Mouse (Mus musculus) cortical plate, adult 2 months (tissue): Measurements from ENCODE around the gene Dchs1. TPM values are rescaled to one million over a fixed set of nuclear protein-coding genes. Genes with fewer than 3 reads are reported as not detected.

ENCODE experiments used
- H3K27ac ChIP-seq: fragments of 200-500 bp; 2 replicates; pipeline ENCODE4 v1.5.1; 2012; ENCODE audit warnings: low read length, control low read depth, inconsistent platforms; ENCODE audit not compliant: insufficient read depth
- H3K4me1 ChIP-seq: fragments of 200-500 bp; 2 replicates; pipeline ENCODE4 v1.6.1; 2011; ENCODE audit warnings: low read length; ENCODE audit not compliant: control insufficient read depth, insufficient read depth
- H3K4me3 ChIP-seq: fragments of 200-500 bp; 2 replicates; pipeline ENCODE4 v1.5.1; 2011; ENCODE audit warnings: mild to moderate bottlenecking, low read length, control low read depth; ENCODE audit not compliant: insufficient read depth
- CTCF ChIP-seq: fragments of 200-500 bp; IDR thresholded peaks from 2 replicates; pipeline ENCODE4 v1.5.1; 2011; ENCODE audit warnings: mild to moderate bottlenecking, control low read depth, low read length; ENCODE audit not compliant: insufficient read depth; ENCODE audit errors: extremely low read depth
- POLR2A ChIP-seq: fragments of 200-500 bp; IDR thresholded peaks from 2 replicates; pipeline ENCODE4 v1.6.1; 2011; ENCODE audit warnings: mild to moderate bottlenecking, low read length, control low read depth; ENCODE audit not compliant: insufficient read depth; ENCODE audit errors: extremely low read depth
- polyA plus RNA-seq: library from polyadenylated mRNA; depleted of rRNA; stranded (reverse); fragments of >200 nt; gene quantifications from 2 replicates; pipeline ENCODE4 v1.2.3, GENCODE M21; 2012

The Dchs1 gene
- polyA plus RNA-seq, 1 experiment, result 4.2 TPM

DNA sequence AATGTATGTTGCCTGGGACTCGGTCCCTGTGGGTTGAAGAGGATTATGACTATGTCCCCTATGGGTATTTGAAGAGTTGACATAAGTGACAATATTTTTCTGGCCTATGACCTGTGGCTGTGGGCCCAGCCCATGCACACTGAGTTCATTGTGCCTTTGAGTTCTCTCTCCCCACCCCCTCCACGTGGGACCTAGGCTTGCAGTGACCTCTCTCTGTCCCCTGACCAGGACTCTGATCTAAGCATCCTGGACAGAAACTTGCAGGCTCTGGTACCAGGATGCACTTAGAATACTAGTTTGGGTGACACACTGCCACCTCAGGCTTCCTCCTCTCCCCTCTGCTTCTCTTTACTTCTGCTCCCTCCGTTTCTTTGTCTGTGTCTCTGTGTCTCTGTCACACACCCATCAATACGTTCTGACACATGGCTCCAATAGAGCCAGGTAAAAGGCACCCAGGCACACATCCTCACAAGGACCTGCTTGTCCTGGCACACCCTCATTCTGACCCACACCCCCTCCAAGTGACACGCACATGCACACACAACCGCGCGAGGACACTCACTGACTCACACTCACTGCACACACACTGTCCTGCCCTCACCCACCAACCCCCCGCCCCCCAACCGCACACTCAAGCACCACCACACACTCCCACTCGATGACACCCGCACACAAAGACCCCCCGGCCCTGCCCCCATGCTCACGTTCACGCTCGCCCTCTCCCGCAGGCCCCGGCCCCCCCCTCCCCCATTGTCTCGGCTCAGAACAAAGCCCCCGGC, 759 bp downstream of the Dchs1 start:
- TF ChIP-seq POLR2A (no peak), CTCF (no peak)
- Histone ChIP-seq H3K27ac (0 out of 2 replicates have a peak overlapping the region, but pooled peaks have one; percentile 68), H3K4me1 (peaks cover 2% of the 10 kb centered on the region; the same call in 1 of the 2 replicates), H3K4me3 (peak overlapping the region; percentile 41)

DNA sequence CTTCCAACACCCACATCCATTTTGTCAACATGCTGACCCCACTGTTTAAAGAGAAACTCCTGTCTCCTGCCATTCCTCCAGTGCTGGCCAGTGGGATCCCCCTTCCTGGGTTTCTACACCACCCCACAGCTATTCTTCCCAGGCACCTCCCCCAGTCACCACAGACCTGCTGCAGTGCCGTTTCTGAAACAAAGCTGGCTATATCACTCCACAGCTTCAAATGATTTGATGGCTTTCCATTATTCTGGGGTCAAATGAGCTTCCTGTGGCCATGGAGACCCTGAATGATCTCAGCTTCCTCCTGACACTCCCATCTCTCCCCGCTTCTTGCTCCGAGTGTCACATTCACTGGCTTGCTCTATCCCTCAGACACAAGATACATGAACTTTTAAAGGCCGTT, 2.9 kb downstream of the Dchs1 start:
- Histone ChIP-seq H3K27ac (no peak overlapping the region), H3K4me3 (no peak overlapping the region), H3K4me1 (peaks cover 2% of the 10 kb centered on the region; the same call in 1 of the 2 replicates)
- TF ChIP-seq CTCF (no peak), POLR2A (no peak)

DNA sequence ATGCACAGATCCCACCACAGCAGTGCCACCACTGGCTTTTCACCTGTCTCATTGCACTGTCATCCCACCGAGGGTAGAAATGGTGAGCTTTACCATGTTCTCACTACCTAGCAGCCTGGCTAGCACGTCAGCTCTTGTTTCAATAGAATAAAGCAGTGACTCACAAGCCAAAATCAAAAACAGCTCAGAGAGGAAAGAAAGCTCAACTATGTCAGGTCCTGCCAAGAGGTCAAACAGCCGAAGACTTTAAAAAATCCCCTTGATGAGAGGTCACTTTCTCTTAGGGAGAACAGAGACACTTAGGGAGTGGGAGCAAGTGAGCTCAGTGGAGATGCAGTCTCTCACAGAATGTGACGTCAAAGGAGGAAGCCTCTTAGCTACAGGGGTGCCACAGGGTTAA, 3.6 kb downstream of the Dchs1 start:
- Histone ChIP-seq H3K4me1 (peaks cover 2% of the 10 kb centered on the region; the same call in 1 of the 2 replicates), H3K27ac (no peak overlapping the region), H3K4me3 (no peak overlapping the region)
- TF ChIP-seq CTCF (no peak), POLR2A (no peak)

DNA sequence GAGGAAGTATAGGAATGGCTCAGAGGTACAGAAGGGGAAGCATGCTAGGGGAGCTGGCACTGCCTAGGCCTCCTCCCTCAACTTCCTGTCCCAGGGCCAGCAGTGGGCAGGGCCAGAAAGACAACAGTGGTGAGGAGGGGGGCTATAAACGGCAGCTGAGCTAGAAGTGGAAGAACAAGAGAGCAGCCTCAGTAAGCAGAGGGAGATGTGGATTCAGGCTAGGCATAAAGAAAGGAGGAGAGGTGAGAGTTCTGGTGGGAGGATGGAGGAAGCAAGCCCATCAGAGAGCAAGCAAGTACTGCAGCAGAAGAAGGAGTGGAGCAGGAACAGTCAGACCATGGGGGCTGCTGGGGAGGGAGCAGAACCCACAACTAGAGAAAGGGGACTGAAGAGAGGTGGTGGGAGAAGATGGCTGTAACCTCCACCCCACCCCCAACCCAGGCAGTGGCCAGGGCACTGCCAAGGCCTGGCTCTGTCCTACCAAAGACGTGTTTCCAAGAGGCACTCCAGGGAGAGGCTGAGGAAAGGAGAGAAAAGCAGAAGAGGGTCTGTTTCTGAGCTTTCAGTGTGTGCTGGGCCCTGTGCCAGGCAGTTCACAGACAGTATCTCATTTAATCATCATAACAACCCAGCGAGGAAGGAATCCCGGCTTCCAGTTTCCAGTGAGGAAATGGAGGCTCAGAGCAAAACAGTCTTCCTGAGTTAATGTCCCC, 8.7 kb downstream of the Dchs1 start:
- H3K27ac ChIP-seq, result peak overlapping the region; percentile 24
- H3K4me3 ChIP-seq, result no peak overlapping the region
- TF ChIP-seq POLR2A (no peak), CTCF (no peak)
- H3K4me1 ChIP-seq, result peaks cover 2% of the 10 kb centered on the region; the same call in 1 of the 2 replicates

DNA sequence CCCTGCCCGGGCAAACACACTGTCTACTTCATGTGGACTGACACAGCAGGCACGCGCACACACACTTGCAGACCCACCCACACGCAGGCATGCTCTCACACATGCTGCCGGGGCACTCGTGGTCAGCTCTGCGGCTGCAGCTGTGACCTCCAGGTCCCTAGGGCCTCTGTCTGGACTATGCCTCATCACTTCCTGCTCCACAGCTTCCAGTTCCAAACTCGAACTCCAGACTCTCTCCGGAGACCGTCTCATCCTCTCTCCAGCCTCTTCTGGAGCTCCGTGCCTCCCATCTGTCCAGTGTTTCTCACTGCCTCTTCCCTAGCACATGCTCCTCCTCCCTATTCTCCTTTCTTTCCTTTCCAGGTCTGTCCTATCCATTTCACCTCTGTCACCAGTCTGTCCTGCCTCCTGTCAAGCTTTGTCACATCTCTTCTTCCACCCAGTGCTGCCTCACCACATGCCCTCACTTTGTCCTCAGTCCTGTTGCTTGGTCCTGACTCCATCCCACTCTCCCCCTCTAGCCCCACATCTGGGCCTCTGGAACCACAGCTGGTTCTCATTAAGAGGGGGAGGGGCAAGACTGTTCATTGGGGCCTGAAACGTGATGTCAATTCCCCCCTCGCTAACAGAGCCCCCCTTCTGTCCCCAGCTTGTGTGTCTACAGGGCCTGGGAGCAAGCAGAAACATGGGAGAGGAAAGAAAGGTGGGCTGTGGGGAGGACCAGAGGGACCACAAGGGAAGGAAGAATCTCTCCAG, 9.5 kb downstream of the Dchs1 start:
- H3K4me1 ChIP-seq, result peaks cover 2% of the 10 kb centered on the region; the same call in 1 of the 2 replicates
- no peak for TF ChIP-seq POLR2A
- no peak for TF ChIP-seq CTCF
- H3K4me3 ChIP-seq, result no peak overlapping the region
- no peak overlapping the region for H3K27ac ChIP-seq

DNA sequence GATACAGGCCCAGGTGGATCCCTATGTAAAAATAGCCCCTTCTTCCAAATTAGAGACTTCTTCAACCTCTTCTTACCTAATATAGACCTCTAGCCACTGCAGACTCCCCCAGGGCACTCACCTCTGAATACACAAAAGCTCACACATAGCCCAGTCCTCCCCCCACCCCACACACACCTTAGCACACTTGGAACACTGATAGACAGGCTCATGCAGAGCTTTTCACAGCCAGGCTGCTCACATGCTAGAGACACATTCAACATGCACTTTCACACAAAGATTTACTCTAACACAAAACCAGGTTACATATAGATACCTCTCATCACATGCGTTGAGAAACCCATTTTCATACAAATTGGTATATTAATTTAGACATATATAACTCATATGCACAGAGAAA, 10.1 kb downstream of the Dchs1 start:
- Histone ChIP-seq H3K4me3 (no peak overlapping the region), H3K27ac (no peak overlapping the region), H3K4me1 (peaks cover 2% of the 10 kb centered on the region; the same call in 1 of the 2 replicates)
- TF ChIP-seq POLR2A (no peak), CTCF (no peak)

DNA sequence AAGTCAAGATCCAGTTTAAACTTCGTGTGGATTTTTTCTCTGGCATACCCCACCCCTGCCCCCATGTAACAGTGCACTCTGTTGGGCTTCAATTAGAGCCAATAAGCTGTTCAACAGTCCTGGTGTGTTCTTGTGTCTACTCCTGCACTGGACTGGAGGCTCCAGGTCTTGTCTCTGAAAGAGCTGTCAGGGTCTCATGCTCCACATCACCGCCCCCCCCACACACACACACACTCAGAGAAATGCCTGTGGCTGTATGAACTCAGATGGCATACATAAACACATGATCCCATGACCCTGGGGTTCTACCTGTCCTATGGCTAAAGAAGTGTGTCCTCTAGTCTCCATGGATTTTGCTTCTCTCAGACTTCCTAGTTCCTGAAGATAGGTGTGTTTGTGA, 11.4 kb downstream of the Dchs1 start:
- Histone ChIP-seq H3K4me1 (peaks cover 2% of the 10 kb centered on the region; the same call in 1 of the 2 replicates), H3K4me3 (no peak overlapping the region), H3K27ac (no peak overlapping the region)
- TF ChIP-seq POLR2A (no peak), CTCF (no peak)

DNA sequence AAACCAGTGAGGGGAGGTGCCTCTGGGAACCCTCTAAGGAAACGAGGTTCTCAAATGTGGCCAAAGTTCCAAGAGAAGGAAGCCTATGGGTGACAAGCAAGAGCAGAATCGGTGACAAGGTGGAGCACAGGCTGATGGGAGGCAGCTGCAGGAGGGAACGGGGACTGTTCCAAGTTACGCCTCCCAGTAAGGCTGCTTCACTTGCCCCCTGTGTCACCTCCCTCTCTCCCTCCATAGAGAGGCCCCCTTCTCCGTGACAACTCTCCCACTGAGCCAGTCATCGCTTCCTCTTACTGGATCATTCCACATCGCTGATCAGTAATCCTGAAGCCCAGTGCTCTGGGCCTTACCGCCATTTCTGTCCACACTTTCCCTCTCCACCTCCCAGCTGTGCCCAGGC, 12.8 kb downstream of the Dchs1 start:
- Histone ChIP-seq H3K27ac (no peak overlapping the region), H3K4me1 (peaks cover 2% of the 10 kb centered on the region; the same call in 1 of the 2 replicates), H3K4me3 (no peak overlapping the region)
- TF ChIP-seq CTCF, result no peak
- TF ChIP-seq POLR2A, result no peak

DNA sequence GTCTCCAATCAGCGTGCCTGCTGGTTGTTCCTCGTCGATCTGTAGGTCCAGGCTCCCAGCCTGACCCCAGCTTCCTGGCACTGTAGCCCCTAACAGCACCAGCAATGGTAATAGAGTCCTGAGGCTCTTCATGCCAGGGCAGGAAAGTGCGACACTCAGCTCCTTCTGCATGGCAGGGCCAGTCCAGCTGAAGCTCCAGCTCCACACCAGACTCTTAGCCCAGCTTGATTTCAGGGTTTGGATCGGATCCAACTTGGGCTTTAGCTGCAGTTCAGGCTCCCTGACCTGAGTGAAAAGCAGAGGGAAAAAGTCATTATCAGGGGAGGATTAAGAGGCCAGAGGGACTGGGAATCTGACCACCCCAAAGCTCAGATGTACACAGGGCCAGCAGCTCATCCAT, 14.4 kb downstream of the Dchs1 start:
- TF ChIP-seq CTCF (no peak), POLR2A (no peak)
- no peak overlapping the region for H3K4me3 ChIP-seq
- no peak overlapping the region for H3K27ac ChIP-seq
- peaks cover 2% of the 10 kb centered on the region; the same call in 1 of the 2 replicates for H3K4me1 ChIP-seq
